Mouse (Mus musculus) hindbrain, postnatal 0 days (tissue): Measurements from ENCODE around the gene Prickle1. TPM values are rescaled to one million over a fixed set of nuclear protein-coding genes. Genes with fewer than 3 reads are reported as not detected.

Experiments
- ATAC-seq: fragments of 200-750 bp; cut with Nextera tagmentation; 2 replicates; pipeline ENCODE4 v1.8.0; 2017; ENCODE audit warnings: mild to moderate bottlenecking, moderate TSS enrichment, moderate library complexity
- DNase-seq: peaks from one replicate; pipeline ENCODE4 v3.0.0-alpha.2; 2015; ENCODE audit warnings: low spot score
- H3K27ac ChIP-seq: fragments of 300-500 bp; sonication (generic); 2 replicates; pipeline ENCODE4 v1.5.1; 2014; ENCODE audit warnings: mild to moderate bottlenecking
- H3K27me3 ChIP-seq: fragments of 300-500 bp; sonication (generic); 2 replicates; pipeline ENCODE4 v1.6.1; 2014; ENCODE audit warnings: low read length, mixed read lengths; ENCODE audit not compliant: insufficient read depth
- H3K36me3 ChIP-seq: fragments of 300-500 bp; sonication (generic); 2 replicates; pipeline ENCODE4 v1.6.1; 2014; ENCODE audit warnings: low read length, mixed read lengths; ENCODE audit not compliant: insufficient read depth
- H3K4me1 ChIP-seq: fragments of 300-500 bp; sonication (generic); 2 replicates; pipeline ENCODE4 v1.6.1; 2014; ENCODE audit warnings: antibody characterized with exemption, low read length, mixed read lengths; ENCODE audit not compliant: insufficient read depth
- H3K4me2 ChIP-seq: fragments of 300-500 bp; sonication (generic); 2 replicates; pipeline ENCODE4 v1.6.1; 2014; ENCODE audit warnings: low read depth, mild to moderate bottlenecking, low read length, moderate library complexity, mixed read lengths
- H3K4me3 ChIP-seq: fragments of 300-500 bp; sonication (generic); 2 replicates; pipeline ENCODE4 v1.5.1; 2014; ENCODE audit warnings: low read length
- H3K9ac ChIP-seq: fragments of 300-500 bp; sonication (generic); replicated peaks from 2 replicates; pipeline ENCODE4 v1.6.1; 2014; ENCODE audit warnings: mild to moderate bottlenecking, low read length, moderate library complexity, mixed read lengths
- H3K9me3 ChIP-seq: fragments of 300-500 bp; sonication (generic); 2 replicates; pipeline ENCODE4 v1.6.1; 2016; ENCODE audit warnings: low read length, mixed read lengths
- CTCF ChIP-seq: IDR thresholded peaks from 2 replicates; pipeline ENCODE4 v1.5.1; 2016; ENCODE audit warnings: antibody characterized with exemption, control low read depth, low read depth
- WGBS: fragments of 180-500 bp; shearing (Covaris S2); extraction: QIAGEN DNeasy Blood & Tissue Kit; methylation state at CpG from one replicate; pipeline ENCODE4 v1.1.7; 2014; 5-methylcytosine and 5-hydroxymethylcytosine counted together
- polyA plus RNA-seq: library from polyadenylated mRNA; unstranded; fragments of >200 nt; fragmentation: Nextera tagmentation; extraction: Ambion mirVana; gene quantifications from 2 replicates; pipeline ENCODE4 v1.2.1, GENCODE M21; 2015
- total RNA-seq: library from RNA; depleted of rRNA; stranded (reverse); fragments of >200 nt; gene quantifications from 2 replicates; pipeline ENCODE4 v1.2.3, GENCODE M21; 2014

The Prickle1 gene
- total and polyA plus RNA-seq, 2 experiments from 2014 or later, result 14.5 to 16.2 TPM

- peaks cover 5% of the 10 kb centered on the region; the same call in 1 of the 2 replicates for H3K4me1 ChIP-seq
- no peaks in the 10 kb centered on the region for H3K27me3 ChIP-seq
- H3K27ac ChIP-seq, result no peak overlapping the region
- no peak overlapping the region for H3K4me2 ChIP-seq
- 65% methylated on average over 4 of the region's 4 CpGs for WGBS
- no peak for DNase-seq
- H3K4me3 ChIP-seq, result no peak overlapping the region
- no peaks in the 10 kb centered on the region for H3K9me3 ChIP-seq
- TF ChIP-seq CTCF, result no peak
- H3K36me3 ChIP-seq, result no peaks in the 10 kb centered on the region
- ATAC-seq, result no peak
- H3K9ac ChIP-seq, result no peak overlapping the region
Measured at GRCm38 (mm10) chr15:93536191-93536590, 59.5 kb downstream of the Prickle1 start.

DNA sequence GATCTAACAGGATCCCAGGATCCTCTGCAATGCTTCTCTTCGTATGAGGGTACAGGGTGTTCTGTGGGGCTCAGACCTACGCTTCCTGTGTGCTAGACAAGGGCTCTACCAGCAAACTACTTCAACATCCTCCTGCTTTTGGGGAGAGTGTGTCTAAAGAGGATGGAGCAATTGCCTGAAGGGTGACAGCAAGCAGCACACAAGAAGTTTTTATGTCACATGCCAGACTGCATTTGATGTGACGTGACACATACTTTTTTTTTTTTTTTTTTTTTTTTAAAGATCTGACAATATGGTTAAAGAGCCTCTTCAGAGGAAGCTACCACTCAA, 65.0 kb downstream of the Prickle1 start:
- H3K4me3 ChIP-seq, result no peak overlapping the region
- H3K4me2 ChIP-seq, result no peak overlapping the region
- H3K27me3 ChIP-seq, result no peaks in the 10 kb centered on the region
- 70% methylated on average over 3 of the region's 3 CpGs for WGBS
- DNase-seq (no peak), ATAC-seq (no peak)
- H3K9ac ChIP-seq, result no peak overlapping the region
- no peaks in the 10 kb centered on the region for H3K36me3 ChIP-seq
- H3K4me1 ChIP-seq, result peaks cover 6% of the 10 kb centered on the region; the same call in 1 of the 2 replicates
- no peak for TF ChIP-seq CTCF
- no peak overlapping the region for H3K27ac ChIP-seq
- H3K9me3 ChIP-seq, result no peaks in the 10 kb centered on the region

GRCm38 (mm10) chr15:93529831-93530702, 65.6 kb downstream of the Prickle1 start:
- Histone ChIP-seq H3K27me3 (no peaks in the 10 kb centered on the region), H3K4me2 (no peak overlapping the region), H3K9me3 (no peaks in the 10 kb centered on the region), H3K36me3 (no peaks in the 10 kb centered on the region), H3K9ac (no peak overlapping the region), H3K27ac (no peak overlapping the region), H3K4me3 (no peak overlapping the region), H3K4me1 (peaks cover 6% of the 10 kb centered on the region; the same call in 1 of the 2 replicates)
- no peak for TF ChIP-seq CTCF
- DNase-seq, result no peak
- WGBS, result 47% methylated on average over 12 of the region's 12 CpGs
- ATAC-seq, result no peak

- TF ChIP-seq CTCF, result no peak
- ATAC-seq (no peak), DNase-seq (no peak)
- H3K9ac ChIP-seq, result no peak overlapping the region
- H3K27ac ChIP-seq, result no peak overlapping the region
- no peaks in the 10 kb centered on the region for H3K36me3 ChIP-seq
- no peaks in the 10 kb centered on the region for H3K9me3 ChIP-seq
- H3K4me2 ChIP-seq, result no peak overlapping the region
- no peaks in the 10 kb centered on the region for H3K4me1 ChIP-seq
- H3K4me3 ChIP-seq, result no peak overlapping the region
- no peaks in the 10 kb centered on the region for H3K27me3 ChIP-seq
- 85% methylated on average over 5 of the region's 5 CpGs for WGBS
Measured at GRCm38 (mm10) chr15:93525305-93525917, 70.3 kb downstream of the Prickle1 start.

DNA sequence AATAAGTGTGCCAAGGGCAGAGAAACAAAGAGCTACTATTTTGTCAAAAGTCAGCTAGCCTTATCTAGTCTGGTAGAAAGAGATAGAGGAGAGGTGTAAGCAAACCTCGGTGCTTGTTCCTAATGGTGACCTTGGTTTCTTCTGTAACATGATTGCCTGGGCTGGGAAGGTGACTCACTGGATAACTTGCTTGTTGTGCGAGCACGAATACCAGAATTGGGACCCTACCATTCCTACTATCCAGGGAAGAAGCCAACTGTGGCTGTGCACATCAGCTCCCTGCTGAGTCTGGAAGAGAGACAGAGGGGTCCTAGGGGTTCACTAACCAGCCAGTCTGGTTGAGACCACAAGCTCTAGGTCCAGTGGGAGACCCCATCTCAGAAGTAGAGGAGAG, 73.9 kb downstream of the Prickle1 start:
- WGBS, result 50% methylated on average over 3 of the region's 3 CpGs
- peaks cover 11% of the 10 kb centered on the region; the same call in 1 of the 2 replicates for H3K4me1 ChIP-seq
- no peak for TF ChIP-seq CTCF
- H3K9ac ChIP-seq, result no peak overlapping the region
- H3K4me3 ChIP-seq, result no peak overlapping the region
- no peaks in the 10 kb centered on the region for H3K36me3 ChIP-seq
- H3K4me2 ChIP-seq, result no peak overlapping the region
- H3K27ac ChIP-seq, result no peak overlapping the region
- H3K27me3 ChIP-seq, result no peaks in the 10 kb centered on the region
- ATAC-seq, result no peak
- DNase-seq, result no peak
- no peaks in the 10 kb centered on the region for H3K9me3 ChIP-seq

- TF ChIP-seq CTCF, result no peak
- Histone ChIP-seq H3K9ac (no peak overlapping the region), H3K27me3 (no peaks in the 10 kb centered on the region), H3K36me3 (no peaks in the 10 kb centered on the region), H3K4me2 (no peak overlapping the region), H3K4me3 (no peak overlapping the region), H3K9me3 (no peaks in the 10 kb centered on the region), H3K4me1 (peaks cover 11% of the 10 kb centered on the region; the same call in 1 of the 2 replicates), H3K27ac (no peak overlapping the region)
- ATAC-seq (no peak), DNase-seq (no peak)
- WGBS, result 46% methylated on average over 11 of the region's 11 CpGs
Measured at GRCm38 (mm10) chr15:93521088-93521786, 74.5 kb downstream of the Prickle1 start.
